Mouse (Mus musculus) skeletal muscle tissue, postnatal 0 days (tissue): ENCODE results near the gene Vps33b. TPM values are rescaled to one million over a fixed set of nuclear protein-coding genes. Genes with fewer than 3 reads are reported as not detected.

Experiments used
- polyA plus RNA-seq: library from polyadenylated mRNA; unstranded; fragments of >200 nt; fragmentation: Nextera tagmentation; extraction: Ambion mirVana; gene quantifications from 2 replicates; pipeline ENCODE4 v1.2.1, GENCODE M21; 2015

Vps33b gene
- 3.1 and 3.9 TPM in 2 replicates for polyA plus RNA-seq

GRCm38 (mm10) chr7:80268897-80269750 lies at the start of gene Vps33b:
Gene Vps33b (plus strand): TSS chr7:80269649.

GRCm38 (mm10) chr7:80232489-80233029 lies 36.9 kb upstream of the Vps33b start, which contains the start of the genes Cib1 and Gdpgp1:
Gene Cib1 (minus strand): TSS chr7:80232813.
Gene Gdpgp1 (plus strand): TSS chr7:80232865.

GRCm38 (mm10) chr7:80246148-80246721 lies 23.2 kb upstream of the Vps33b start, which contains the start of gene Ttll13:
Gene Ttll13 (plus strand): TSS chr7:80246376.

GRCm38 (mm10) chr7:80260625-80261371 lies 8.7 kb upstream of the Vps33b start, which contains the start of gene Ngrn:
Gene Ngrn (plus strand): TSS chr7:80261215.

GRCm38 (mm10) chr7:80294062-80294763 lies 24.8 kb downstream of the Vps33b start, which contains the start of gene Prc1:
Gene Prc1 (plus strand): TSS chr7:80294450.

GRCm38 (mm10) chr7:80324043-80324815 lies 54.8 kb downstream of the Vps33b start, which contains the start of gene Rccd1:
Gene Rccd1 (minus strand): TSS chr7:80324454.

GRCm38 (mm10) chr7:80340793-80341192 lies 71.3 kb downstream of the Vps33b start, which contains the start of gene Unc45a:
Gene Unc45a (minus strand): TSS chr7:80341005.

Other genes starting within 250 kb of the Vps33b start
- 4.6 and 6.2 TPM in 2 replicates for gene Zfp710, start 244.8 kb upstream of the Vps33b start, polyA plus RNA-seq
- 691 and 763 TPM in 2 replicates for gene Idh2, start 154.3 kb upstream of the Vps33b start, polyA plus RNA-seq
- gene Sema4b, start 82.8 kb upstream of the Vps33b start, polyA plus RNA-seq = 3.1 and 4.7 TPM in 2 replicates
- gene Cib1, start 36.8 kb upstream of the Vps33b start, polyA plus RNA-seq = 23.7 and 30.6 TPM in 2 replicates
- 1.6 and 2.0 TPM in 2 replicates for gene Gdpgp1, start 36.8 kb upstream of the Vps33b start, polyA plus RNA-seq
- gene Ttll13, start 23.3 kb upstream of the Vps33b start, polyA plus RNA-seq = 0.69 and 0.96 TPM in 2 replicates
- gene Ngrn, start 8.4 kb upstream of the Vps33b start, polyA plus RNA-seq = 36.0 and 36.6 TPM in 2 replicates
- gene Prc1, start 24.8 kb downstream of the Vps33b start, polyA plus RNA-seq = 27.3 and 29.1 TPM in 2 replicates
- 3.5 and 4.3 TPM in 2 replicates for gene Rccd1, start 54.8 kb downstream of the Vps33b start, polyA plus RNA-seq
- gene Unc45a, start 71.4 kb downstream of the Vps33b start, polyA plus RNA-seq = 13.4 and 14.3 TPM in 2 replicates
- 13.9 and 14.1 TPM in 2 replicates for gene Hddc3, start 73.5 kb downstream of the Vps33b start, polyA plus RNA-seq
- gene Man2a2, start 101.7 kb downstream of the Vps33b start, polyA plus RNA-seq = 11.9 and 15.5 TPM in 2 replicates
- gene Fes, start 118.3 kb downstream of the Vps33b start, polyA plus RNA-seq = 10.1 and 10.8 TPM in 2 replicates
- 12.1 and 13.6 TPM in 2 replicates for gene Furin, start 135.8 kb downstream of the Vps33b start, polyA plus RNA-seq